Mouse (Mus musculus) retina, postnatal 1 day (tissue): ENCODE results near the gene Amy2a2.
"Not testable (repeated sequence)": the region's sequence is repeated elsewhere in the genome, so short reads cannot be mapped to it uniquely, and the experiment has no call there.

Experiments
- DNase-seq: peaks from one replicate; pipeline ENCODE4 v3.0.0-alpha.2; 2012

Amy2a2 gene

DNA sequence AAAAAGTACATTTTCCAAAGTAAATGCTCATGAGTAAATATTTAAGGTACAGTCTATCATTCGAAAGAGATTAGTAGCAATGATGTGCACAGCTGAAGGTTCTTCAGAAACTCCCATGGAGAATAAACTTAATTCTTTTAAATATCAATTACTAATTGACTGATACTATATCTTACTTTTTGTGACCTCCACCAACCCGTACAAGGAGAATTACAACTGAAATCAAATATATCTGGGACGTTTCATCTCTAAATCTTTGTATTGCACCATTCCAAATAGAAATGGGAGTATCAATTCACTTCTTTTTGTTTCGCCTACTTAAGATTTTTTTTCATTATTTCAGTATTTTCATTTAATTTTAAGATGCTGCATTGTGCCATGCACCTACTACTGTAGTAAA is at the start of gene Amy2a2:
Gene Amy2a2, minus strand, starts transcription at position 101 of the 400 bp plus-strand sequence.
- DNase-seq = not testable (repeated sequence)

DNA sequence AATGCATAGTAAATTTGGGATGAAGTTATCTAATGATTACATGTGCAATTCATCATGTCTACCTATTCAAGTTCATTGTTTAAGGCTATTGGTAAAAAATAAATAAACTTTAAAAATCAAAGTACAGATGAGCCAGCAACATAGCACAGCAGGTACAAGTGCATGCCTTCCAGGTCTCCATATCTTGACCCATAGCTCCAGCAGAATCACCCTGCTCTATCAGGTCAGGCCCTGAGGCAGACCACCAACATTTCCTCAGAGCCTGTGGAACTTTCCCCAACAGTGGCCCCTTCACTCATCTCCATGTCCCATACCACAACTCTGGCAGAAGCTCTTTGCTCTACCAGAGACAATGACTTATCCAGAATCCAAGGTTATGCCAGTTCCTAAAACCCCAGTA is 11.0 kb downstream of the Amy2a2 start:
- DNase-seq = not testable (repeated sequence)

DNA sequence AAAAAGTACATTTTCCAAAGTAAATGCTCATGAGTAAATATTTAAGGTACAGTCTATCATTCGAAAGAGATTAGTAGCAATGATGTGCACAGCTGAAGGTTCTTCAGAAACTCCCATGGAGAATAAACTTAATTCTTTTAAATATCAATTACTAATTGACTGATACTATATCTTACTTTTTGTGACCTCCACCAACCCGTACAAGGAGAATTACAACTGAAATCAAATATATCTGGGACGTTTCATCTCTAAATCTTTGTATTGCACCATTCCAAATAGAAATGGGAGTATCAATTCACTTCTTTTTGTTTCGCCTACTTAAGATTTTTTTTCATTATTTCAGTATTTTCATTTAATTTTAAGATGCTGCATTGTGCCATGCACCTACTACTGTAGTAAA is 32.5 kb downstream of the Amy2a2 start, which contains the start of gene Amy2a3:
Gene Amy2a3, minus strand, starts transcription at position 101 of the 400 bp plus-strand sequence.
- not testable (repeated sequence) for DNase-seq

DNA sequence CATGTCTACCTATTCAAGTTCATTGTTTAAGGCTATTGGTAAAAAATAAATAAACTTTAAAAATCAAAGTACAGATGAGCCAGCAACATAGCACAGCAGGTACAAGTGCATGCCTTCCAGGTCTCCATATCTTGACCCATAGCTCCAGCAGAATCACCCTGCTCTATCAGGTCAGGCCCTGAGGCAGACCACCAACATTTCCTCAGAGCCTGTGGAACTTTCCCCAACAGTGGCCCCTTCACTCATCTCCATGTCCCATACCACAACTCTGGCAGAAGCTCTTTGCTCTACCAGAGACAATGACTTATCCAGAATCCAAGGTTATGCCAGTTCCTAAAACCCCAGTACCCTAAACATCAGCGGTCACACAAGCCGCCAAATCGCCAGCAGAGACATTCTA is 43.5 kb downstream of the Amy2a2 start:
- DNase-seq = not testable (repeated sequence)
